Comparison of ENCODE assay signal across 25 mouse cellular contexts in genomic region chr1:101684983-101685382, GRCm38 (mm10).
"Had no signal": no experiment of that assay in that cellular context is flagged by ENCODE, and none has a peak within 500 bp of the region (broad histone marks: within the 10 kb centered on the region; RNA-seq: fewer than 3 reads in every experiment).

No protein-coding gene starts in this region.

- H3K4me1 ChIP-seq: heart, embryonic 10.5 days; heart, embryonic 12.5 days; hindbrain, embryonic 10.5 days; hindbrain, embryonic 12.5 days; limb, embryonic 12.5 days; liver, embryonic 13.5 days had no signal

- H3K27ac ChIP-seq: gastrocnemius, adult 2 months; heart, embryonic 10.5 days; hindbrain, embryonic 10.5 days; hindbrain, embryonic 12.5 days; hindbrain, embryonic 14.5 days; layer of hippocampus, adult 2 months; left cerebral cortex, adult 2 months; limb, embryonic 12.5 days; liver, embryonic 13.5 days had no signal

- H3K36me3 ChIP-seq: heart, embryonic 10.5 days; heart, embryonic 12.5 days; hindbrain, embryonic 10.5 days; hindbrain, embryonic 12.5 days; limb, embryonic 12.5 days; liver, embryonic 13.5 days had no signal

- H3K4me3 ChIP-seq: gastrocnemius, adult 2 months; heart, embryonic 10.5 days; heart, embryonic 12.5 days; hindbrain, embryonic 10.5 days; hindbrain, embryonic 12.5 days; layer of hippocampus, adult 2 months; left cerebral cortex, adult 2 months; limb, embryonic 12.5 days; liver, embryonic 13.5 days had no signal

- H3K4me2 ChIP-seq: heart, embryonic 12.5 days; hindbrain, embryonic 12.5 days; hindbrain, embryonic 14.5 days; limb, embryonic 12.5 days; liver, embryonic 11.5 days; liver, embryonic 13.5 days had no signal

- ATAC-seq: hindbrain, embryonic 16.5 days; inflammation-experienced regulatory T-cells, adult 6 months; intestine, postnatal 0 days had no signal

- DNase-seq: gastrocnemius, adult 2 months; gastrocnemius, postnatal 10 days; gastrocnemius, postnatal 25 days; heart, adult 18-20 months; heart, postnatal 10 days; heart, postnatal 4 days; kidney, adult 18-20 months; kidney, adult 8-10 months; kidney, postnatal 10 days; kidney, postnatal 25 days; kidney, postnatal 4 days; liver; liver, embryonic 13.5 days had no signal

- H3K9ac ChIP-seq: heart, embryonic 12.5 days; hindbrain, embryonic 12.5 days; hindbrain, embryonic 14.5 days; limb, embryonic 12.5 days; liver, embryonic 13.5 days had no signal

- H3K27me3 ChIP-seq: heart, embryonic 12.5 days; hindbrain, embryonic 12.5 days; limb, embryonic 12.5 days; liver, embryonic 13.5 days had no signal

- H3K9me3 ChIP-seq: heart, embryonic 10.5 days; heart, embryonic 12.5 days; hindbrain, embryonic 10.5 days; hindbrain, embryonic 12.5 days; limb, embryonic 12.5 days; liver, embryonic 13.5 days had no signal
